Mouse (Mus musculus) megakaryocyte, embryonic 14.5 days (primary cell): ENCODE data around the gene Relt. TPM values are rescaled to one million over a fixed set of nuclear protein-coding genes. Genes with fewer than 3 reads are reported as not detected.

ENCODE experiments used
- H3K27me3 ChIP-seq: replicated peaks from 2 replicates; pipeline ENCODE3; 2012; ENCODE audit warnings: inconsistent platforms
- H3K36me3 ChIP-seq: replicated peaks from 2 replicates; pipeline ENCODE3; 2012; ENCODE audit warnings: low read length, inconsistent platforms, mixed read lengths
- H3K4me1 ChIP-seq: 2 replicates; pipeline ENCODE4 v1.6.1; 2012; ENCODE audit warnings: inconsistent platforms
- H3K4me3 ChIP-seq: replicated peaks from 2 replicates; pipeline ENCODE3; 2012; ENCODE audit warnings: moderate library complexity, mild to moderate bottlenecking, inconsistent platforms
- H3K9me3 ChIP-seq: 2 replicates; pipeline ENCODE4 v1.6.1; 2012; ENCODE audit warnings: inconsistent platforms
- FLI1 ChIP-seq: IDR thresholded peaks from 2 replicates; pipeline ENCODE4 v1.6.1; 2012; ENCODE audit warnings: low read length, inconsistent platforms, mixed read lengths
- GATA1 ChIP-seq: IDR thresholded peaks from 3 replicates; pipeline ENCODE4 v1.6.1; 2012; ENCODE audit warnings: mixed read lengths, low read length, inconsistent platforms, borderline replicate concordance
- polyA plus RNA-seq: library from polyadenylated mRNA; stranded (reverse); fragments of >175 nt; gene quantifications from 2 replicates; pipeline ENCODE4 v1.2.3, GENCODE M21; 2012; ENCODE audit warnings: low replicate concordance; ENCODE audit not compliant: insufficient read depth

The Relt gene
- polyA plus RNA-seq, 1 experiment: 15.3 TPM

DNA sequence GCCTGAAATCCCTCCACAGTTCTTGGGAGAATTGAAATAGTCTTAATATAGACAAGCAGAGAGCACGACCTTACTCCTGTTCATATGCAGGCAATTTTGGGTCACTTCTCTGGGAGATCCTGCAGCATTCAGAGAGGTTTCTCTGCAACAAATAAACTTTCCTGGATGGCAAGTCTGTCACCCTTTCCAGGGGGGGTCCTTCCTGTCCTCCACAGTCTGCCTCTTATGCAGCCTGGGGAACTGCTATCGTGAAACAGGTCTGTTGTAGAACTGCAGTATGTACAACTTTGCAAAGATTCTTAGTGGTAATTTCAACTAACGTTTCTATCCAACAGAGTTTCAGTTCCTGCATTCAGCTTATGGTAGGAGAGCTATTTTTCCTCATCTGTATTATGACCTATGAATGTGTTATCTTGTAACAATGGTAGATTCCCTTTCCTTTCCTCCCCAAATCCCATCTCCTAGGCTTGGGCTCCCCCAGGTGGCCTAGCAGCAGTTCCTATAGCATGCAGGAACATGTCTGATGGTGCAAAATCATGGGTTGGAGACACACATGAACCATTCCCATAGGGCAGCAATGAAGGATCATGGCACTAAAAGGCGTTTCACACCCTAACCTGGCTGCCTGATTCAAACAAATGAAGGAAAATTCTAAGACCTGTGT is 44.7 kb downstream of the Relt start:
- Histone ChIP-seq H3K36me3 (peaks cover 4% of the 10 kb centered on the region), H3K27me3 (no peaks in the 10 kb centered on the region), H3K4me1 (peaks cover 21% of the 10 kb centered on the region), H3K9me3 (no peaks in the 10 kb centered on the region), H3K4me3 (no peak overlapping the region)
- TF ChIP-seq GATA1: no peak
- no peak for TF ChIP-seq FLI1

- Histone ChIP-seq H3K4me3 (no peak overlapping the region), H3K36me3 (no peaks in the 10 kb centered on the region), H3K9me3 (no peaks in the 10 kb centered on the region), H3K27me3 (no peaks in the 10 kb centered on the region), H3K4me1 (peaks cover 17% of the 10 kb centered on the region)
- no peak for TF ChIP-seq GATA1
- no peak for TF ChIP-seq FLI1
These were observed 45.8 kb downstream of the Relt start for GRCm38 (mm10) chr7:100817442-100817760.

GRCm38 (mm10) chr7:100816759-100817441 is 46.3 kb downstream of the Relt start:
- Histone ChIP-seq H3K9me3 (no peaks in the 10 kb centered on the region), H3K36me3 (no peaks in the 10 kb centered on the region), H3K4me3 (no peak overlapping the region), H3K27me3 (no peaks in the 10 kb centered on the region), H3K4me1 (peaks cover 17% of the 10 kb centered on the region)
- TF ChIP-seq GATA1 (no peak), FLI1 (no peak)

- Histone ChIP-seq H3K9me3 (no peaks in the 10 kb centered on the region), H3K36me3 (peaks cover under 1% of the 10 kb centered on the region), H3K4me3 (no peak overlapping the region), H3K4me1 (peaks cover 15% of the 10 kb centered on the region), H3K27me3 (no peaks in the 10 kb centered on the region)
- no peak for TF ChIP-seq GATA1
- no peak for TF ChIP-seq FLI1
These were observed 47.2 kb downstream of the Relt start for GRCm38 (mm10) chr7:100815900-100816570.

DNA sequence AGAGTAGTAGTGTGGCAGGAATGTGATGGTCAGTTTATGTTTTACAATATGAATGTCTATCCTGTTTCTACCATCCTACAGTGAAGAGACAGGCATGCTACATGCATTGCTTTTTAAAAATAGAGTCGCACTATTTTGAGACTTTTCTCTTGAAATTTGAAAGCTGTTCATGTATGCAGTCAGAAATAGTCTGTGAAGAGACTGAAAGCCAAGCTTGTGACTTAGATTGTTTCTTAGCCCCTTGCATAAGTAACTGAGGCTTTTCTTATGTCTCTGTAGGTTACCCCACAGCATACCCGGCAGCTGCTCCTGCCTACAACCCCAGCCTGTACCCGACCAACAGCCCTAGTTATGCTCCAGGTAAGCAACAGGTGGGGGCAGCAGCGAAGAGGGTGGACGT is 50.6 kb downstream of the Relt start:
- H3K9me3 ChIP-seq: no peaks in the 10 kb centered on the region
- H3K27me3 ChIP-seq: no peaks in the 10 kb centered on the region
- TF ChIP-seq GATA1 (no peak), FLI1 (no peak)
- H3K4me3 ChIP-seq: no peak overlapping the region
- peaks cover 2% of the 10 kb centered on the region for H3K36me3 ChIP-seq
- H3K4me1 ChIP-seq: peaks cover 8% of the 10 kb centered on the region

DNA sequence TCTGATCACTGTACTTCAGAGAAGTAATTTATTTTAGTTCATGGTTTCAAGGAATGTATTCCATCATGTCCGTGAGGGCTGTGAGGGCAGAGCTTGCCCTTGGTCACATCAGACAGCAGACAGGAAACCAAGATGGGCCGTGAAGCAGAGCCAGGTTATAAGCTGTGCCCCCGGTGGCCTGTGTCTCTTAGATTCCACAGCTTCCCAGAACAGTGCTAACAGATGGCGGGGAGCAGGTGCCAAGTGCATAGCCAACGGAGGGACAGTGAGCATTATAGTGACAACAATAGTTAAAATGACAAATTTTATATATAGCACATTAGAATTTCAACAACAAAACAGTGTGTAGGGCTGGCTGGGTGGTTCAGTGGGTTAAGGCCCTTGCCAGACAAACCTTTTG is 51.3 kb downstream of the Relt start:
- no peaks in the 10 kb centered on the region for H3K27me3 ChIP-seq
- H3K36me3 ChIP-seq: peaks cover 2% of the 10 kb centered on the region
- H3K4me3 ChIP-seq: no peak overlapping the region
- H3K4me1 ChIP-seq: peaks cover 2% of the 10 kb centered on the region
- TF ChIP-seq FLI1 (no peak), GATA1 (no peak)
- H3K9me3 ChIP-seq: no peaks in the 10 kb centered on the region

DNA sequence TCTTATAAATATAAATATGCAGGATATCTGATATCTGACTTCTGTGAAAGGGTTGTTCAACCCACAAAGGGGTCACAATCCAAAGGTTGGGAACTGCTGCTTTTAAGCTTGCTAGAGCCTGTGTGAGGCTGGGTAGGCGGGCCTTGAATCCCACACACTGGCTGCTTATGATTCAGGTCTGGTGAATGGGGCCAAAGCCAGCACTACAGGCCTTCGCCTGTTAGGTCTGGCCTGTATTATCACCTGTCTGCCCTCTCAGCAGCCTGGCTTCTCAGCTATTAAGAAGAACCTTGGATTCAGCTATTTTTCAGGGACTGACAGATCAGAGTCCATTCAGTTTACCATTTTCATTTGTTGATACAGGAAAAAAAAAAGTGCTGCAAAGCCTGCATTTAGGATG is 57.9 kb downstream of the Relt start:
- Histone ChIP-seq H3K27me3 (no peaks in the 10 kb centered on the region), H3K4me1 (peaks cover 3% of the 10 kb centered on the region), H3K9me3 (no peaks in the 10 kb centered on the region), H3K36me3 (no peaks in the 10 kb centered on the region), H3K4me3 (no peak overlapping the region)
- TF ChIP-seq GATA1 (no peak), FLI1 (no peak)

GRCm38 (mm10) chr7:100798810-100799209 is 64.4 kb downstream of the Relt start:
- TF ChIP-seq GATA1 (no peak), FLI1 (no peak)
- peaks cover 6% of the 10 kb centered on the region for H3K36me3 ChIP-seq
- H3K4me1 ChIP-seq: peaks cover 5% of the 10 kb centered on the region; the same call in 1 of the 2 replicates
- H3K4me3 ChIP-seq: no peak overlapping the region
- H3K9me3 ChIP-seq: no peaks in the 10 kb centered on the region
- no peaks in the 10 kb centered on the region for H3K27me3 ChIP-seq

Other genes with a start within 250 kb of the Relt start
- gene Plekhb1, start 201.0 kb downstream of the Relt start, polyA plus RNA-seq: not detected in 2 replicates
- 2.9 and 4.0 TPM in 2 replicates for gene Fam168a, start 156.8 kb downstream of the Relt start, polyA plus RNA-seq
- gene Arhgef17, start 68.7 kb upstream of the Relt start, polyA plus RNA-seq: 1.3 TPM in 2 replicates
- 7.0 and 20.0 TPM in 2 replicates for gene P2ry6, start 111.2 kb upstream of the Relt start, polyA plus RNA-seq
- gene P2ry2, start 149.4 kb upstream of the Relt start, polyA plus RNA-seq: 2.4 TPM in 1 of 2 replicates, not detected in the other
- gene Fchsd2, start 229.4 kb upstream of the Relt start, polyA plus RNA-seq: 1.8 and 5.0 TPM in 2 replicates